Mouse (Mus musculus): ENCODE measurements around the gene Derl3.

- TF ChIP-seq GATA1 (IDR thresholded peaks at IDR 0.05; ENCODE audit: borderline replicate concordance, low read length) = no peak
- TF ChIP-seq FLI1 (IDR thresholded peaks at IDR 0.05; ENCODE audit: low read length) = no peak
Observed at GRCm38 (mm10) chr10:75851076-75851475, 42.1 kb upstream of the Derl3 start.

Measured in megakaryocyte, embryonic 14.5 days (primary cell).